Mouse (Mus musculus): Measurements from ENCODE around the gene 2210011C24Rik. TPM values are rescaled to one million over a fixed set of nuclear protein-coding genes. Genes with fewer than 3 reads are reported as not detected.
"Not testable (repeated sequence)": the region's sequence is repeated elsewhere in the genome, so short reads cannot be mapped to it uniquely, and the experiment has no call there.

Gene 2210011C24Rik
- polyA plus RNA-seq, 1 experiment from 2014 or later = 0.42 TPM

- peaks cover 36% of the 10 kb centered on the region for H3K4me1 ChIP-seq
- peak; percentile 50 for DNase-seq (ENCODE audit: extremely low spot score, low spot score)
- H3K27ac ChIP-seq = 0 out of 2 replicates have a peak overlapping the region, but pooled peaks have one; percentile 26
- peak overlapping the region; percentile 58 for H3K4me3 ChIP-seq
- peaks cover 55% of the 10 kb centered on the region for H3K27me3 ChIP-seq (ENCODE audit: poor library complexity, severe bottlenecking)
- 2% methylated on average over 35 of the region's 35 CpGs for WGBS
- H3K36me3 ChIP-seq (replicated peaks) = no peaks in the 10 kb centered on the region
- no peaks in the 10 kb centered on the region for H3K9me3 ChIP-seq
Observed at GRCm38 (mm10) chr8:84012499-84013165, 661 bp upstream of the 2210011C24Rik start.

- Histone ChIP-seq H3K36me3 (replicated peaks) (no peaks in the 10 kb centered on the region), H3K4me3 (peak overlapping the region; percentile 58), H3K9me3 (no peaks in the 10 kb centered on the region), H3K4me1 (peaks cover 36% of the 10 kb centered on the region), H3K27me3 (ENCODE audit: poor library complexity, severe bottlenecking) (peaks cover 55% of the 10 kb centered on the region), H3K27ac (peak overlapping the region; percentile 62)
- 2% methylated on average over 83 of the region's 83 CpGs for WGBS
- peak; percentile 78 for DNase-seq (ENCODE audit: extremely low spot score, low spot score)
Observed at GRCm38 (mm10) chr8:84010625-84011611, 1.1 kb downstream of the 2210011C24Rik start.

GRCm38 (mm10) chr8:84009876-84010275 is 2.1 kb downstream of the 2210011C24Rik start:
- Histone ChIP-seq H3K9me3 (no peaks in the 10 kb centered on the region), H3K4me3 (peak overlapping the region; percentile 58; the same call in 1 of the 2 replicates), H3K27ac (no peak overlapping the region), H3K36me3 (replicated peaks) (no peaks in the 10 kb centered on the region), H3K27me3 (ENCODE audit: poor library complexity, severe bottlenecking) (peaks cover 54% of the 10 kb centered on the region), H3K4me1 (peaks cover 41% of the 10 kb centered on the region)
- WGBS = 2% methylated on average over 11 of the region's 11 CpGs
- DNase-seq (ENCODE audit: extremely low spot score, low spot score) = peak; percentile 86

- H3K9me3 ChIP-seq = no peaks in the 10 kb centered on the region
- DNase-seq (ENCODE audit: extremely low spot score, low spot score) = no peak
- no peaks in the 10 kb centered on the region for H3K36me3 ChIP-seq (replicated peaks)
- H3K27me3 ChIP-seq (ENCODE audit: poor library complexity, severe bottlenecking) = peaks cover 47% of the 10 kb centered on the region
- no peak overlapping the region for H3K4me3 ChIP-seq
- 29% methylated on average over 7 of the region's 7 CpGs for WGBS
- H3K27ac ChIP-seq = no peak overlapping the region
- peaks cover 54% of the 10 kb centered on the region for H3K4me1 ChIP-seq
Observed at GRCm38 (mm10) chr8:84008362-84008761, 3.6 kb downstream of the 2210011C24Rik start.

- not testable (repeated sequence) for DNase-seq (ENCODE audit: extremely low spot score, low spot score); H3K27ac ChIP-seq; H3K4me3 ChIP-seq; H3K9me3 ChIP-seq
- H3K27me3 ChIP-seq (ENCODE audit: poor library complexity, severe bottlenecking) = peaks cover 47% of the 10 kb centered on the region
- 92% methylated on average over 7 of the region's 7 CpGs for WGBS
- H3K4me1 ChIP-seq = peaks cover 50% of the 10 kb centered on the region
- H3K36me3 ChIP-seq (replicated peaks) = peaks cover 26% of the 10 kb centered on the region
Observed at GRCm38 (mm10) chr8:84005502-84005901, 6.5 kb downstream of the 2210011C24Rik start.

GRCm38 (mm10) chr8:84004533-84005201 is 7.3 kb downstream of the 2210011C24Rik start:
- H3K27ac ChIP-seq = peak overlapping the region; percentile 84
- no peaks in the 10 kb centered on the region for H3K9me3 ChIP-seq
- H3K27me3 ChIP-seq (ENCODE audit: poor library complexity, severe bottlenecking) = peaks cover 47% of the 10 kb centered on the region
- peak; percentile 89 for DNase-seq (ENCODE audit: extremely low spot score, low spot score)
- peaks cover 48% of the 10 kb centered on the region for H3K4me1 ChIP-seq
- H3K4me3 ChIP-seq = peak overlapping the region; percentile 64
- WGBS = 1% methylated on average over 30 of the region's 30 CpGs
- H3K36me3 ChIP-seq (replicated peaks) = peaks cover 35% of the 10 kb centered on the region

GRCm38 (mm10) chr8:84003612-84004246 is 8.2 kb downstream of the 2210011C24Rik start:
- H3K4me1 ChIP-seq = peaks cover 56% of the 10 kb centered on the region
- 82% methylated on average over 6 of the region's 6 CpGs for WGBS
- H3K27ac ChIP-seq = no peak overlapping the region
- no peaks in the 10 kb centered on the region for H3K9me3 ChIP-seq
- DNase-seq (ENCODE audit: extremely low spot score, low spot score) = no peak
- peaks cover 54% of the 10 kb centered on the region for H3K27me3 ChIP-seq (ENCODE audit: poor library complexity, severe bottlenecking)
- H3K4me3 ChIP-seq = peak overlapping the region; percentile 64
- peaks cover 44% of the 10 kb centered on the region for H3K36me3 ChIP-seq (replicated peaks)

- Histone ChIP-seq H3K27me3 (ENCODE audit: poor library complexity, severe bottlenecking) (peaks cover 54% of the 10 kb centered on the region), H3K4me1 (peaks cover 61% of the 10 kb centered on the region), H3K27ac (no peak overlapping the region), H3K9me3 (no peaks in the 10 kb centered on the region), H3K36me3 (replicated peaks) (peaks cover 44% of the 10 kb centered on the region), H3K4me3 (no peak overlapping the region; the same call in 1 of the 2 replicates)
- no peak for DNase-seq (ENCODE audit: extremely low spot score, low spot score)
- WGBS = 61% methylated on average over 12 of the region's 12 CpGs
Observed at GRCm38 (mm10) chr8:84002957-84003611, 8.9 kb downstream of the 2210011C24Rik start.

- Histone ChIP-seq H3K9me3 (no peaks in the 10 kb centered on the region), H3K4me1 (peaks cover 65% of the 10 kb centered on the region), H3K27me3 (ENCODE audit: poor library complexity, severe bottlenecking) (peaks cover 54% of the 10 kb centered on the region), H3K27ac (no peak within 1 kb of the TSS; the same call in 1 of the 2 replicates), H3K36me3 (replicated peaks) (peaks cover 44% of the 10 kb centered on the region), H3K4me3 (peak within 1 kb of the TSS; percentile 39)
- no peak for DNase-seq (ENCODE audit: extremely low spot score, low spot score)
- 15% methylated on average over 61 of the region's 61 CpGs for WGBS
Observed at GRCm38 (mm10) chr8:84001281-84002000, 10.5 kb downstream of the 2210011C24Rik start, which contains the start of gene 1700067K01Rik. Gene 1700067K01Rik, plus strand, starts transcription at chr8:84001502.

- 92% methylated on average over 2 of the region's 2 CpGs for WGBS
Observed at GRCm38 (mm10) chr8:83999825-84000224, 12.1 kb downstream of the 2210011C24Rik start.

More at GRCm38 (mm10) chr8:83999825-84000224, 12.1 kb downstream of the 2210011C24Rik start:
- no peak for DNase-seq (ENCODE audit: extremely low spot score, low spot score)
- peaks cover 67% of the 10 kb centered on the region for H3K4me1 ChIP-seq
- peaks cover 50% of the 10 kb centered on the region for H3K36me3 ChIP-seq (replicated peaks)
- no peaks in the 10 kb centered on the region for H3K9me3 ChIP-seq
- peaks cover 58% of the 10 kb centered on the region for H3K27me3 ChIP-seq (ENCODE audit: poor library complexity, severe bottlenecking)
- no peak overlapping the region for H3K27ac ChIP-seq
- H3K4me3 ChIP-seq = peak overlapping the region; percentile 85; the same call in 1 of the 2 replicates

All from forebrain, embryonic 10.5 days (tissue).